Mouse (Mus musculus): ENCODE data around the gene Ppm1l.
"Not testable (repeated sequence)": the region's sequence is repeated elsewhere in the genome, so short reads cannot be mapped to it uniquely, and the experiment has no call there.

Ppm1l gene

GRCm38 (mm10) chr3:69373544-69374306 is 57.1 kb downstream of the Ppm1l start:
- no peak for DNase-seq

- no peak for DNase-seq
Measured at GRCm38 (mm10) chr3:69374538-69374937, 57.9 kb downstream of the Ppm1l start.

- DNase-seq: no peak
Measured at GRCm38 (mm10) chr3:69374983-69375382, 58.3 kb downstream of the Ppm1l start.

GRCm38 (mm10) chr3:69381213-69381612 is 64.6 kb downstream of the Ppm1l start:
- no peak for DNase-seq

GRCm38 (mm10) chr3:69391834-69392233 is 75.2 kb downstream of the Ppm1l start:
- DNase-seq: not testable (repeated sequence)

- DNase-seq: no peak
Measured at GRCm38 (mm10) chr3:69392298-69392697, 75.6 kb downstream of the Ppm1l start.

- DNase-seq: no peak
Measured at GRCm38 (mm10) chr3:69393079-69393478, 76.4 kb downstream of the Ppm1l start.

- DNase-seq: no peak
Measured at GRCm38 (mm10) chr3:69393991-69394390, 77.3 kb downstream of the Ppm1l start.

GRCm38 (mm10) chr3:69395084-69395483 is 78.4 kb downstream of the Ppm1l start:
- no peak for DNase-seq

GRCm38 (mm10) chr3:69397733-69398132 is 81.1 kb downstream of the Ppm1l start:
- DNase-seq: no peak

- DNase-seq: no peak
Measured at GRCm38 (mm10) chr3:69399336-69399735, 82.7 kb downstream of the Ppm1l start.

GRCm38 (mm10) chr3:69403196-69403595 is 86.5 kb downstream of the Ppm1l start:
- no peak for DNase-seq

GRCm38 (mm10) chr3:69406210-69406895 is 89.7 kb downstream of the Ppm1l start:
- no peak for DNase-seq

GRCm38 (mm10) chr3:69408064-69408463 is 91.4 kb downstream of the Ppm1l start:
- no peak for DNase-seq

GRCm38 (mm10) chr3:69416112-69416511 is 99.5 kb downstream of the Ppm1l start:
- DNase-seq: no peak

- no peak for DNase-seq
Measured at GRCm38 (mm10) chr3:69422741-69423140, 106.1 kb downstream of the Ppm1l start.

GRCm38 (mm10) chr3:69423371-69423770 is 106.7 kb downstream of the Ppm1l start:
- DNase-seq: no peak

GRCm38 (mm10) chr3:69424781-69425180 is 108.1 kb downstream of the Ppm1l start:
- DNase-seq: not testable (repeated sequence)

- no peak for DNase-seq
Measured at GRCm38 (mm10) chr3:69427259-69427658, 110.6 kb downstream of the Ppm1l start.

GRCm38 (mm10) chr3:69428221-69428620 is 111.6 kb downstream of the Ppm1l start:
- DNase-seq: no peak

- no peak for DNase-seq
Measured at GRCm38 (mm10) chr3:69429319-69429718, 112.7 kb downstream of the Ppm1l start.

- no peak for DNase-seq
Measured at GRCm38 (mm10) chr3:69433580-69433979, 116.9 kb downstream of the Ppm1l start.

GRCm38 (mm10) chr3:69438773-69439514 is 122.3 kb downstream of the Ppm1l start:
- no peak for DNase-seq

GRCm38 (mm10) chr3:69440761-69441160 is 124.1 kb downstream of the Ppm1l start:
- DNase-seq: no peak

Measured in thymus, adult 18-20 months (tissue).